Mouse (Mus musculus) layer of hippocampus, postnatal 10 days (tissue): ENCODE data around the gene Tmem54. TPM values are rescaled to one million over a fixed set of nuclear protein-coding genes. Genes with fewer than 3 reads are reported as not detected.

Experiments used
- DNase-seq, 2 experiments: peaks; one replicate each; pipeline ENCODE4 v3.0.0; 2021; ENCODE audit warnings: low spot score in 2 of 2
- total RNA-seq, 2 experiments: library from RNA; stranded (reverse); gene quantifications; 2 replicates each; pipeline ENCODE4 v1.2.3; 2021

Gene Tmem54
- total RNA-seq, 2 experiments from 2014 or later: not detected

GRCm38 (mm10) chr4:129128582-129129338 lies 23.4 kb downstream of the Tmem54 start:
- peak in 1 of 2 experiments; percentile 28 for DNase-seq

DNA sequence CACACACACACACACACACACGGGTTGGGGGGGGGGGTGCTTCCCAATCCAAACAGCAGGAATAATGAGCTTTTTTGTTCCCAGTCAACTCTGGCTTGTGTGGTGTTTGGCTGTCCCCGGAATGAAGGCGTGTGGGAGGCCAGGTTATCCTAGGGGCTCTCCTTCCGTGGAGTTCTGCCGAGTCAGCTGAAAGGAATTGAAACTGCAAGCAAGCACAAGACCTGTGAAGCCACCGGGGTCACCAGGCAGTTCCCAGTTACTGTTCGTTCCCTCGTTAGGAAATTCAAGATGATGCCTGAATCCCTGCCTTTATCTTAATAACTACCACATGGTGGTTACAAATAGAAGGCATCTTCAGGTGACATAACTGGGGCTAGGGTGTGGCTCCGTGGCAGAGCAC lies 24.0 kb downstream of the Tmem54 start:
- no peak for DNase-seq

DNA sequence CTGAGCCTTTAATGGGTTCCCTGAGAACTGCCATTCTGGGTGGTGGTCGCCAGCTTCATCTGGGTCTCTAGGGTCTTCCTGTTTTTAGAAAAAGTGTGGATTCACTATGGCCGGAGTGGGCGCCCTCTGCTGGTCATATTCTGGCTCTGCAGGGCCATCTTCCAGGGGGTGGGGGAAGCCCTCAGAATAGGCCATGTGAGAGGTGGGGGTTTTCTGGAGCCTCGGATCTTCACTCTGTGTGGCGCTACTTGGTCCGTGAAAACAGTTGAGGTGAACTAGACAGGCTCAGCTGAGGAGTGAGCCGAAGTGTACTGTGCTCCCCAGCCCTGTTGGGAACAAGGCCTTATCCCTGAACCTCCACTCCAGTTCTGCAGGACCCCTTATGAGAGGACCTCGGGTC lies 24.8 kb downstream of the Tmem54 start:
- peak; percentile 60 to 71 for DNase-seq

GRCm38 (mm10) chr4:129130755-129131303 lies 25.5 kb downstream of the Tmem54 start:
- DNase-seq: no peak

DNA sequence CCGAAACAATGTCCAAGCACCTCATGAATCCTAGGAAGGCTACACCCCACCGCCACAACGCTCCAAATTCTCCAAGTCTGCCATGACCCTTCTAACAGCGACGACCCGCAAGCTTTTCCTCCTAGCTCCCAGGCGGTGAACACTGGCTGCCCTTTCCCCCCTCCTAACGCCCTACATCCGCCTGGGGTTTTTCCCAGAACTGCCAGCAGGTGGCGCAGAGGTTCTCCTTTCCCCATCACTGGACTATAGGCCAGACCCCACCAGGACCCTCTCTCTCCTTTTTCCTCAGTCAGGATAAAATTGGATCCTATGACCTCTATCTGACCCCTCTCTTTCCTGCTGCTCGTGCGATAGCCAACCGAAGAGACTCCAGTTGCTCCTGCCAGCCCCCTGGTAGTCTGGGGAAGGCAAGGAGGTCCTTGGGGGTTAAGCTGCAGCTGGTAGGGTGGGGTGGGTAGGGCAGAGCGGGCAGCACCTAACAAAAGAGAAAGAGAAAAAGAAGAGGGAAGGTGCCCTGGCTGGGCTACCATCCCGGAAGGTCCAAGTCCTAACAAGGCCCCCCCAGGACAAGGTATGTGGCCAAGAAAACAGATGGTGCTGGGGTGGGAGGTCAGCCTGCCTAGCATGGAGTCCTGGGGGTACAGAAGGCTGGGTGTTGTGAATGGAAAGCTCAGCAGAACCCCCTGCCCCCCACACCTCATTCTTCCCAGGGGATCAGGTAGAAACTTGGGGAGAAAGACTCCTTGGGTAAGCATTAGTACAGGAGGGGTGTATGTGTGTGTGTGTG lies 29.6 kb downstream of the Tmem54 start:
- peak; percentile 78 to 85 for DNase-seq

DNA sequence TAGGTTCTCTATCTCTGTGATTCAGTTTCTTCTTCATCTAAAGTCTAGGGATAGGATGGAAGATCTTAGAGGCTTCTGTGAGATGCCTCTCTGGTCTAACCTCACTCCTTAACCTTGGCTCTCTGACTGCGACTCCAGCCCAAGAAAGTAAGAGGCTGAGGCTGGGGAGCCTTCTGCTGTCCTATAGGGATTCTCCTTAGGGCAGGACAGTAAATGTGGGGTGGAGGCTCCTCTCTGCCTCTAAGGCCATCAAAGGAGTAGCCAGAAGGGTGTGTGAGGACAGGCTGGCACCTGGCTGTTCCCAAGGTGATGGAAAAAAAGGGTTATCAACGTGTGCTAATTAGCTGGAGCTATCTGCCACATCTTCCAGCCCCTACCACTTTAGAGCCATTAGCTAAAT lies 30.3 kb downstream of the Tmem54 start:
- no peak for DNase-seq

DNA sequence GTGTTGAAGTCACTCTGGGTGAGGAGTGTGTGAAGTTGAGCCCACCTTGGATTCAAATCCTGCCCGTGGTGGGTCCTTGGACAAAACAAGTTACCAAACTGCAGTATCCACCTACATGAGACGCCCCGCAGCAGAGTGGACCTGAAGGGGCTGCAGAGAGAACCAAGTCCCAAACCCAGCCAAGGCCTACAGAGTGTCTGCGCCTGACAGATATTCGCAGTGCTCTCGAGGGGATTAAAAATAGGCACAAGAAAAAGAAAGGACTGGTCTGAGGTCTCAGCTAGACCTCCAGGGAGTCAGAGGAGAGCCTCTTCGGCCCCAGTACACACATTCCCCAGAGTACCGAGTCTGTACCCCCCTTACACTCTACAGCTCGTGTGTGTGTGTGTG lies 30.8 kb downstream of the Tmem54 start:
- no peak for DNase-seq

DNA sequence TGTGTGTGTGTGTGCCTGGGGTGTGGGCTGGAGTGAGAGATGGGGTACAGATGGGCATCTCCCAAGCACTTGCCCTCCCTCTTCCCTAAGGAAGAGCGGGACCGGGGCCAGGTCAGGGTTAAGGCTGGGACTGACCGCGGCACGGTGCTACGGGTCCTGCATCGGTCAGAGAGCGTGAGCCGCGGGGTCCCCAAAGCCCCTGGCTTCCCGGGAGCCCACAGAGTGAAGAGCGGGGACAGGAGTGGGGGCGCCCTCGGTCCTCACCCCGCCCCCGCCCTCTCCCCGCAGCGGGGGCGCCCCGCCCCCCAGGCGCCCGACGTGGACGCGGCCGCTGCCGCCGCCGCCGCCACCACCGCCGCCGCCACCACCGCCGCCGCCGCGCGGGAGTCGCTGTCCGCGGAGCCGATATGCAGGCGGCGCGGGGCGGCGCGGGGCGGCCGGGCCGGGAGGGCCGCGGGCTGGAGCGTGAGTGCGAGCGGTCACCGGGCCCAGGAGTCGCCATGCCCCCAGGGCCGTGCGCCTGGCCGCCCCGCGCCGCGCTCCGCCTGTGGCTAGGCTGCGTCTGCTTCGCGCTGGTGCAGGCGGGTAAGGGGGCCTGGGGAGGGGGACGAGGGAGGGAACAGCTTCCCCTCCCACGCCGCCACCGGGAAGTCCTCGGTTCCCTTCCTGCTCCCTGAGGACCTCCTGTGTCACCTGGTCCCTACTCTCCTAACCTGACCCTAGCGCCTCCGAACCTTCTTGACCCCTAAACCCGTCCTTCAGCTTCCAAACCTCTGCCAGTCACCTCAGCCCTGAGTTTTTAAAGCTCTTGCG lies 31.4 kb downstream of the Tmem54 start, which contains the start of gene Fndc5:
Gene Fndc5, plus strand, starts transcription at position 421 of the 813 bp plus-strand sequence.
- DNase-seq: no peak

- peak in 1 of 2 experiments; percentile 6 for DNase-seq
Measured at GRCm38 (mm10) chr4:129137392-129138321, 32.3 kb downstream of the Tmem54 start.

DNA sequence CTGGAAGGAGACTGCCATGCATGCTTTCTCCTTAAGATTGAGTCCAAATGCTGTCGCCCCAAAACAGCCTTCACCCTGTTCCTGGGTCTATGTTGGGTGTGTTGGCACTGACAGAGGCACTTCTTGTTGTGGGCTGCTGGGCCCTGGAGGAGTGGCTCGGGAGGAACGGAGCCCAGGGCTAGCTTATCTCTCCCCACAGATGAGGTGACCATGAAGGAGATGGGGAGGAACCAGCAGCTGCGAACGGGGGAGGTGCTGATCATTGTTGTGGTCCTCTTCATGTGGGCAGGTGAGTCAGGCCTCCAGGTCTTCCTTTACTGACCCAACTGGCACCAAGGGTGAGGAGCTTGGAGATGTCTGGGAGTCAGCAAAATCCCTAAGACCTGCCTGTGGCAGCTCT lies 34.3 kb downstream of the Tmem54 start:
- DNase-seq: no peak

GRCm38 (mm10) chr4:129140808-129141207 lies 35.5 kb downstream of the Tmem54 start:
- DNase-seq: no peak

DNA sequence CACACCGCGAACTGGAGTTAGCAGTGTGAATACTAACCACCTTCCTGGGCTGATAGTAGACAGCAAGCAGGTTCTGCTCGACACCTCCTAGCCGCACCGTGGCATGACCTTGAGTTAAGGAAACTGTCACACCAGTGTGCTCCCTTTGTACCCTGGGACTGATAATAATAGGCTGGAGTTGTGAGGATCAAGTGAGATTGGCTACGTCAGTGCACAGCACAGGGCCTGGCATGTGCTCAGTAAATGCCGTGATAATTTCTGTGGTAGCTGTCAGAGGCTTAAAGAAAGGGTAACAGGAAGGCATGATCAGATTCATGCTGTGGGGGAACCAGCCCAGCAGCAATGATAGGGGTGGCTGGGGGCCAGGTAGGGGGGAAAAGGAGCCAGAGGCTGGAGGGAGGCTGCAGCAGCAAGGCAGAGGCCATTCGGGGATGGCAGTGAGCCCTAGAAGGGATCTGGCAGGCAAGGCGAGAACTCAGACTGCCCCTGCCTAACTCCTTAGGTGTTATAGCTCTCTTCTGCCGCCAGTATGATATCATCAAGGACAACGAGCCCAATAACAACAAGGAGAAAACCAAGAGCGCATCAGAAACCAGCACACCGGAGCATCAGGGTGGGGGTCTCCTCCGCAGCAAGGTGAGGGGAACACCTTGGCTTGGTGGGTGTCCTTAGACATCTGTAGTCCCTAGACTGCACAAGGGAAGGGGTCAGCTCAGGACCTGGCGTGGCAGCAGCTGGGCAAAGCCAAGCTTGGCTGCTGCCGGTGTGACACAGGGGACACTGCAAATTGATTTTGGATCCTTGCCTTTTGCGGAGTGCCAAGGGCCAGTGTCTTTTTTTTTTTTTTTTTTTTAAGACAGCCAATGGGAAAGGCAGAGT lies 36.5 kb downstream of the Tmem54 start:
- DNase-seq: no peak

DNA sequence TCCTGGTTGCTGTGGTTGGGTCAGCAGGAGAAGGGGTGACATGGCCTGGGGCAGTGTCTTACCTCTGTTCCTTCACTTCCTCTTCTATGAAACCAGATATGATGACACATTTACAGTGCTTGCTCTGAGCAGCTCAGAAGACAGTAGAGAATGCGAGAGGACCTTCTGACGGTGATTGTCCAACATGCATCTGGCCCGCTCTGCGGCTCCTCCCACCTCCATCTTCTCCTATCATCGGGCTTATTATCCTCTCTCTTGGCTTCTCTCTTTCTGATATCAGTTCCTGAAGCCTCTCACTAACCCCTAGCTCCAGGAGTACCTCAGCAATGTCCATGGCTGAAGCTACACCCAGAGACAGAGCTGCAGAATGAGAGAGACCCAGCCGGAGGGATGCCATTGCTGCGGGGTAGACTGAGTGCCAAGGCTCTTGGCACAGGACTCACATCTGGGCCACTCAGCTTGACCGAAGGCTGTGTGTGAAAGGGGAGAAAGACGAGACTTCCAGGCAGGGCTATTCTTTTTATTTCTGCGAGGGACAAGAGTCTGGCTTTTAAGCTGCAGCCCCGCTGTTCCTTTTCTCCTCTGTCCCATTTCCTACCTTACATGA lies 37.2 kb downstream of the Tmem54 start:
- no peak for DNase-seq

- DNase-seq: no peak
Measured at GRCm38 (mm10) chr4:129143509-129143908, 38.2 kb downstream of the Tmem54 start.

DNA sequence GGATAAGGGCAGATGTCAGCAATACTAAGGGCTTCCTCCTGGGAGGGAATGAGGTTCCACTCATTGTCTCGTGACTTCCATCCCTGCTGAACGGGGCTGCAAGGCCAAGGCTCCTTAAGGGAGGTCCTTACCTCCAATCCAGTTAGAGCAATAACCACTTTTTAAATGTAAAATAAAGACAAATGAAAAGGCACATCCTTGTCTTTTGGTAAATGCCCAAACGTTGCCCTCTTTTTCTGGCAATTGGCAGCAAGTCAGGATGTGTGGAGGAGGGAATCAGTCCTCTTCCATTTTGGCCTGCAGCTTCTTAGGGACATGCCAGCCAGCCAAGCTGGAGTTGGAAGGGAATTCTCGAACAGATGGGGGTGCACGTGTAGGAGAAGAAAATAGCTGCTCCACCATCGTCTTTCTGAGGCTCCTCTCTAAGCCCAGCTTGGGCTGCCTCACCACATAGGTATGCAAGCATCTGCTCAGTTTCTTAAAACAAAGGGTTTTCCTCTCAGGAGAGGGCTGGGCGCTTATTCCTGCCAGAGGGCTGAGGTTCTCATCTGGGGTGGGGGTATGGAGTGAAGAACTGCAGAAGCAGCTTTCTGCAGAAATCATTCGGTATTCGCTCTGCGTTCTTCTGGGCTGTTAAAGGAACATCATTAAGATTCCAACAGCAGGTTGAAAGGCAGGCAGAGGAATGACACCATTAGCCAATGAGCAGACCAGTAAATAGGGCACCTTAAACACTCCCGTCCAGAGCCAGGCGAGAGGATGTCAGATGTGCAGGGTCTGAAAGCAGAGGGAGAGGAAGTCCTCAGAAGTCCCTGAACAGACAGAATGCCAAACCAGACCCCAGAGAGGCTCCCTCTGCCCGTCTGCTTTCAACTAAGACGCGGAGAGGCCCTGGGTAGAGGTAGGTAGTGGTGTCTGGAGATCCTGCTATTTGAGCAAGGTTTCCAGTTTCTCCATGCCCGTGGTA lies 39.3 kb downstream of the Tmem54 start:
- peak; percentile 70 to 72 for DNase-seq

DNA sequence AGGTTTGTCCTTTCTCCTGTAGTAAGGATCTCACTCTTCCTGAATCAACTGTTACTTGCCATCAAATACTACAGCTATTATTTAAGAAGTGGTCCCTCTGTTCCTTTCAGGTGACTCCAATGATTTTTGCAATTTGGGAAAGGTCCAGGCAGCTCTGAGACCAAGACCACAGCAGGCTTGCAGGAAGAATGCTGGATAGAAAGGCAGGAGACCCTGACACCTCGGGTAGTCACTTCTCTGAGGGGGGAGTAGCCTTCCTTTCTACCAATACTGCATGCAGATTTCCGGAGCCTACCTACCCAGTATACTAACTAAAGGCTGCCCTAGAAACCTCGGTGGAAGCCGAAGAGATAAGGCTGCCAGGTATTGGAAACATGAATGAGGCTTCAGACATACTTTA lies 40.1 kb downstream of the Tmem54 start:
- no peak for DNase-seq

- no peak for DNase-seq
Measured at GRCm38 (mm10) chr4:129145943-129146342, 40.6 kb downstream of the Tmem54 start.

GRCm38 (mm10) chr4:129146392-129146791 lies 41.0 kb downstream of the Tmem54 start:
- no peak for DNase-seq
